Mouse (Mus musculus): ENCODE measurements around the gene Ptbp1. TPM values are rescaled to one million over a fixed set of nuclear protein-coding genes. Genes with fewer than 3 reads are reported as not detected.
A peak's percentile ranks its signal among the peaks of the same experiment; 100 is the strongest.

The Ptbp1 gene
- 207 and 211 TPM in 2 replicates for polyA plus RNA-seq (2016; fragmentation: Nextera tagmentation; extraction: Ambion mirVana)

DNA sequence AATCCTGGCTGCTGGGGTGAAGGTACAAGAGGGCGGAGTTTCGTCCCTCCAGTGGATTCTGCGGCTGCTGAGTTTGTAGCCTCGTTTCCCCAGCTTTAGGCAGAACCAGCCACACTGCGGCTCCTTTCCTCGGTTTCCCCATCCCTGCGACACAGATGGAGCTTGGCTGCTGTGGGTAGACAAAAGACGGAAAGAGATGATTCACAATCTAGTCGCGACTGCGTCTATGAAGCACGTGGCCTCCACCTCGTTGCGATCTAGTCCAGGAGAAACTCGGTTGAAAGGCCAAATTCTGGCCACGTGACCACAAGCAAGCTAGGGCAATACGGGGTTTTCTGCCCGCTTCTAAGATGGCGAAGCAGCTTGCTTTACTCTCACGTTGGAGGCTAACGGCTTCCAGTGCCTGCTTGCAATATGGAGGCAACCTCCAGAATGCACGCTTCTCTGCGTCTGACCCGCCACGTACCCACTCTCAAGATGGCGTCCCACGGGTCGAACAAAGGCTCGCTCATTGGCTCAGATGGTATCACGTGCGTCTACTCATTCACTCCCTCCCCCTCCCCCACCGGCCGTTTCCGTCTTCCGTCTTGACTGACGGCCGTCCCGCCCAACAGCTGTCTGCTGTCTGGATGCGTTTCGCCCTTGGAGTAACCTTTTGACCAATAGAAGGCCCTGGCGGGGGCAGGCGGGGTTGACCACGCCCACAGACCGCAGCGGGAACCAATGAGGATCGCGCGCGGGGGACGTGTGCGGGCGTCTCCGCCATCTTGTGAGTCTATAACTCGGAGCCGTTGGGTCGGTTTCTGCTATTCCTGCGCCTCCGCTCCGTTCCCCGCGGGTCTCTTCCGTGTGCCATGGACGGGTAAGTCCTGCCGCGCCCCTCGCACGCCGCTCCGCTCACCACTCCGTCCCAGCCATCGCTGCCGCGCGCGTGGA is at the start of gene Ptbp1:
Gene Ptbp1, plus strand, starts transcription at position 568 of the 936 bp plus-strand sequence.
- Histone ChIP-seq H3K27ac (peak within 1 kb of the TSS; percentile 99), H3K36me3 (peaks cover 34% of the 10 kb centered on the region), H3K9ac (peak within 1 kb of the TSS; percentile 97), H3K9me3 (replicated peaks) (no peaks in the 10 kb centered on the region), H3K27me3 (replicated peaks) (no peaks in the 10 kb centered on the region), H3K4me1 (peaks cover 77% of the 10 kb centered on the region), H3K4me3 (peak within 1 kb of the TSS; percentile 93), H3K4me2 (peak within 1 kb of the TSS; percentile 98)
- peak; percentile 89 for ATAC-seq
- WGBS (ENCODE audit: insufficient replicate concordance), result under 1% methylated on average over 75 of the region's 75 CpGs

GRCm38 (mm10) chr10:79805636-79806035 is 48.6 kb upstream of the Ptbp1 start:
- Histone ChIP-seq H3K4me1 (peaks cover 71% of the 10 kb centered on the region), H3K9me3 (replicated peaks) (no peaks in the 10 kb centered on the region), H3K4me2 (no peak overlapping the region), H3K27ac (no peak overlapping the region), H3K4me3 (no peak overlapping the region), H3K27me3 (replicated peaks) (peaks cover 5% of the 10 kb centered on the region; the same call in 1 of the 2 replicates), H3K36me3 (no peaks in the 10 kb centered on the region), H3K9ac (no peak overlapping the region)
- 47% methylated on average over 11 of the region's 11 CpGs for WGBS (ENCODE audit: insufficient replicate concordance)
- ATAC-seq, result no peak

DNA sequence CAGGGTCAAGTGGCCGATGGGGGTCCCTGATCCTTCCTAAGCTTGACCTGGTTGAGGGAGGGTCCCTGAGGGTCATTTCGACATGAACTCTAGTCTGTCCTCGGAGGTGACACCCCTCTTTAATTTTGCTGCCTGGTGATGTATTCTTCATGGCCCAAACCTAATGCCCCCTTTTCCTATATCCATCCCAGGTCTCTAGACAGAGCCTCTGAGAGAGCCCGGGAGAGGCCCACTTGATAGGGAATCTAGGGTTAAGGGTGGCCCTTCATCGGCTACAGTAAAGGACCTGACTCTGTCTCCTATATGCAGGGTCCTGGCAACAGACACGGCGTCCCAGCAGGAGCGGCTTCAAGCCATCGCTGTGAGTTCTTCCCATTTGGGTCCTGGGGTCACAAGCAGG is 47.9 kb upstream of the Ptbp1 start:
- H3K36me3 ChIP-seq, result no peaks in the 10 kb centered on the region
- no peak overlapping the region for H3K27ac ChIP-seq
- 79% methylated on average over 9 of the region's 9 CpGs for WGBS (ENCODE audit: insufficient replicate concordance)
- no peak for ATAC-seq
- no peak overlapping the region for H3K4me2 ChIP-seq
- peaks cover 5% of the 10 kb centered on the region; the same call in 1 of the 2 replicates for H3K27me3 ChIP-seq (replicated peaks)
- peaks cover 68% of the 10 kb centered on the region for H3K4me1 ChIP-seq
- no peak overlapping the region for H3K9ac ChIP-seq
- H3K4me3 ChIP-seq, result no peak overlapping the region
- no peaks in the 10 kb centered on the region for H3K9me3 ChIP-seq (replicated peaks)

- peak; percentile 4; the same call in 1 of the 2 replicates for ATAC-seq
- 61% methylated on average over 10 of the region's 10 CpGs for WGBS (ENCODE audit: insufficient replicate concordance)
- Histone ChIP-seq H3K4me1 (peaks cover 64% of the 10 kb centered on the region), H3K9ac (no peak overlapping the region), H3K27me3 (replicated peaks) (peaks cover 5% of the 10 kb centered on the region; the same call in 1 of the 2 replicates), H3K36me3 (no peaks in the 10 kb centered on the region), H3K9me3 (replicated peaks) (no peaks in the 10 kb centered on the region), H3K27ac (no peak overlapping the region), H3K4me3 (no peak overlapping the region), H3K4me2 (peak overlapping the region; percentile 13)
Observed at GRCm38 (mm10) chr10:79806972-79807371, 47.3 kb upstream of the Ptbp1 start.

- Histone ChIP-seq H3K9me3 (replicated peaks) (no peaks in the 10 kb centered on the region), H3K4me2 (no peak overlapping the region), H3K36me3 (no peaks in the 10 kb centered on the region), H3K27me3 (replicated peaks) (peaks cover 5% of the 10 kb centered on the region; the same call in 1 of the 2 replicates), H3K9ac (no peak overlapping the region), H3K27ac (no peak overlapping the region), H3K4me1 (peaks cover 55% of the 10 kb centered on the region), H3K4me3 (no peak overlapping the region)
- 62% methylated on average over 11 of the region's 11 CpGs for WGBS (ENCODE audit: insufficient replicate concordance)
- no peak for ATAC-seq
Observed at GRCm38 (mm10) chr10:79807826-79808225, 46.4 kb upstream of the Ptbp1 start.

GRCm38 (mm10) chr10:79808728-79809127 is 45.5 kb upstream of the Ptbp1 start:
- WGBS (ENCODE audit: insufficient replicate concordance), result 78% methylated on average over 11 of the region's 11 CpGs
- no peak overlapping the region for H3K4me2 ChIP-seq
- peaks cover under 1% of the 10 kb centered on the region; the same call in 1 of the 2 replicates for H3K27me3 ChIP-seq (replicated peaks)
- H3K9me3 ChIP-seq (replicated peaks), result no peaks in the 10 kb centered on the region
- no peak overlapping the region for H3K9ac ChIP-seq
- peaks cover 47% of the 10 kb centered on the region for H3K4me1 ChIP-seq
- no peak overlapping the region for H3K4me3 ChIP-seq
- 0 out of 2 replicates have a peak overlapping the region, but pooled peaks have one; percentile 21 for H3K27ac ChIP-seq
- no peak for ATAC-seq
- H3K36me3 ChIP-seq, result no peaks in the 10 kb centered on the region

GRCm38 (mm10) chr10:79811736-79812637 is 42.2 kb upstream of the Ptbp1 start:
- Histone ChIP-seq H3K27me3 (replicated peaks) (no peaks in the 10 kb centered on the region), H3K36me3 (no peaks in the 10 kb centered on the region), H3K27ac (no peak overlapping the region), H3K9ac (no peak overlapping the region), H3K4me3 (no peak overlapping the region), H3K9me3 (replicated peaks) (no peaks in the 10 kb centered on the region), H3K4me2 (no peak overlapping the region), H3K4me1 (peaks cover 16% of the 10 kb centered on the region)
- 21% methylated on average over 15 of the region's 15 CpGs for WGBS (ENCODE audit: insufficient replicate concordance)
- 0 out of 2 replicates have a peak, but pooled peaks have one; percentile 21 for ATAC-seq

GRCm38 (mm10) chr10:79814271-79814842 is 39.9 kb upstream of the Ptbp1 start:
- no peak overlapping the region for H3K9ac ChIP-seq
- peaks cover under 1% of the 10 kb centered on the region; the same call in 1 of the 2 replicates for H3K36me3 ChIP-seq
- no peak overlapping the region for H3K27ac ChIP-seq
- H3K9me3 ChIP-seq (replicated peaks), result no peaks in the 10 kb centered on the region
- no peak for ATAC-seq
- H3K4me2 ChIP-seq, result no peak overlapping the region
- WGBS (ENCODE audit: insufficient replicate concordance), result 64% methylated on average over 5 of the region's 5 CpGs
- no peaks in the 10 kb centered on the region for H3K27me3 ChIP-seq (replicated peaks)
- H3K4me3 ChIP-seq, result no peak overlapping the region
- peaks cover 4% of the 10 kb centered on the region; the same call in 1 of the 2 replicates for H3K4me1 ChIP-seq

DNA sequence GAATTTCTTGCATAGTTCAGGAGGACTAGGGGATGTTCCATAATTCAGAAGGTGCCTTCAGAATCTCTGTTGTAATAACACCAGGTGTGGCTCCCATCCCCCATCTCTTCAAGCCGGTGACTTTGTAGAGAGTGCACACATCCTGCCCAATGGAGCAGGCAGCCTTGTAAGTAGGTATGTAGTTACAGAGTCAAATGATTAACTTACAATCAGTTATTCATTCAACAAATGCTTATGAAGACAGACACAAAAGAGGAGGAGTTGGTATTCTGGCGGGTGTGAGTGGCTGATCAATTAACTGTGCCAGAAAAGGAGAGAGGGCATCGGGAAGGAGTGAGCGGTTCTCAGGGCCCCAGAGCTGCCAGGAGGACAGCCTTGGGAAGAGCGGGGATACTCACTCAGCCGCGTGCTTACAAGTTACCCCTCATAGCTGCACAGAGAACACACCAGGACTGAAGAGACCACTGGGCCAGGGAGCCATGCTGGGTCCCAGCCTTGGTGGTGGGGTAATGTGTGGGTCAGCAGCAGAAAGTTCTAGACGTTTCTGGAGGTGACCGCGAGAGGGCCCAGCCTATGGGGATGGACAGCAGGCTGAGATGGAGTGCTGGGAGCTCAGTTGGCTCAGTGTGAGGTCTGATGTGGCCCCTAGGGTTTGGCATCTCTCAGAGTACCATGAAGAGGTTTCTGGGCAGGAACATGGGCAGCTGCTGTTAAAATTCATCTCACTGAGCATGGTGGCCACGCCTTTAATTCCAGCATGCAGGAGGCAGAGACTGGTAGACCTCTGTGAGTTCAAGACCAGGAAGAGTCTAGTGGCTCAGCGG is 38.3 kb upstream of the Ptbp1 start:
- no peak overlapping the region for H3K4me2 ChIP-seq
- H3K9ac ChIP-seq, result no peak overlapping the region
- no peak for ATAC-seq

DNA sequence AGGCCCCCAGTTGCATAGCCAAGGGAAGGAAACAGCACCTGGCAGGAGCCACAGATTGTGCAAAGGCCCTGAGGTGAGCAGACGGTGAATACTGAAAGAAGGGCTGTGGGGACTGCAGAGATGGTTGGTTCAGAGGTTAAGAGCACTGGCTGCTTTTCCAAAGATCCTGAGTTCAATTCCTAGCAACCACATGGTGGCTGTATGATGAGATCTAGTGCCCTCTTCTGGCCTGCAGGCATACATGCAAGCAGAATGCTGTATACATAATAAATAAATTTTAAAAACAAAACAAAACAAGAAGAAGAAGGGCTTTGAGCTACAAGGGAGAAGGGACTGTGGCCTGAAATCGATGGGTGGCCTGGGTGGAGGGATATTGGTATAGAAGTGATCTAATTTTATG is 37.1 kb upstream of the Ptbp1 start:
- no peak overlapping the region for H3K4me3 ChIP-seq
- 43% methylated on average over 2 of the region's 2 CpGs for WGBS (ENCODE audit: insufficient replicate concordance)
- no peak overlapping the region for H3K4me2 ChIP-seq
- H3K27me3 ChIP-seq (replicated peaks), result no peaks in the 10 kb centered on the region
- peaks cover 5% of the 10 kb centered on the region for H3K4me1 ChIP-seq
- H3K9me3 ChIP-seq (replicated peaks), result no peaks in the 10 kb centered on the region
- H3K36me3 ChIP-seq, result peaks cover 5% of the 10 kb centered on the region; the same call in 1 of the 2 replicates
- no peak overlapping the region for H3K27ac ChIP-seq
- H3K9ac ChIP-seq, result no peak overlapping the region
- no peak for ATAC-seq

More for the DNA sequence above, 38.3 kb upstream of the Ptbp1 start:
- no peak overlapping the region for H3K27ac ChIP-seq
- no peaks in the 10 kb centered on the region for H3K9me3 ChIP-seq (replicated peaks)
- 79% methylated on average over 12 of the region's 12 CpGs for WGBS (ENCODE audit: insufficient replicate concordance)
- peaks cover 4% of the 10 kb centered on the region; the same call in 1 of the 2 replicates for H3K4me1 ChIP-seq
- H3K36me3 ChIP-seq, result peaks cover 5% of the 10 kb centered on the region; the same call in 1 of the 2 replicates
- H3K4me3 ChIP-seq, result no peak overlapping the region
- H3K27me3 ChIP-seq (replicated peaks), result no peaks in the 10 kb centered on the region
